Mouse (Mus musculus) heart, embryonic 16.5 days (tissue): ENCODE data around the gene Npnt. TPM values are rescaled to one million over a fixed set of nuclear protein-coding genes. Genes with fewer than 3 reads are reported as not detected.
A peak's percentile ranks its signal among the peaks of the same experiment; 100 is the strongest.

ENCODE experiments used
- ATAC-seq: fragments of 200-750 bp; cut with Nextera tagmentation; replicated peaks from 2 replicates; pipeline ENCODE4 v1.8.0; 2017; ENCODE audit warnings: moderate number of reproducible peaks; ENCODE audit not compliant: insufficient read depth, low FRiP score; ENCODE audit errors: extremely low read depth
- H3K27ac ChIP-seq: fragments of 300-500 bp; sonication (generic); 2 replicates; pipeline ENCODE4 v1.5.1; 2014; ENCODE audit warnings: mild to moderate bottlenecking, low read length, control low read depth, moderate library complexity
- H3K27me3 ChIP-seq: fragments of 300-500 bp; sonication (generic); 2 replicates; pipeline ENCODE4 v1.6.1; 2014; ENCODE audit warnings: low read length, mixed read lengths; ENCODE audit not compliant: control insufficient read depth, insufficient read depth
- H3K36me3 ChIP-seq: fragments of 300-500 bp; sonication (generic); 2 replicates; pipeline ENCODE4 v1.6.1; 2014; ENCODE audit not compliant: control insufficient read depth, insufficient read depth
- H3K4me1 ChIP-seq: fragments of 300-500 bp; sonication (generic); 2 replicates; pipeline ENCODE4 v1.6.1; 2014; ENCODE audit warnings: low read length, mixed read lengths; ENCODE audit not compliant: control insufficient read depth, insufficient read depth
- H3K4me2 ChIP-seq: fragments of 300-500 bp; sonication (generic); 2 replicates; pipeline ENCODE4 v1.6.1; 2014; ENCODE audit warnings: low read depth, mild to moderate bottlenecking, control low read depth, low read length
- H3K4me3 ChIP-seq: fragments of 300-500 bp; sonication (generic); 2 replicates; pipeline ENCODE4 v1.5.1; 2014; ENCODE audit warnings: mild to moderate bottlenecking, control low read depth, low read length
- H3K9ac ChIP-seq: fragments of 300-500 bp; sonication (generic); 2 replicates; pipeline ENCODE4 v1.6.1; 2014; ENCODE audit warnings: low read length, control low read depth
- H3K9me3 ChIP-seq: fragments of 300-500 bp; sonication (generic); replicated peaks from 2 replicates; pipeline ENCODE4 v1.6.1; 2016; ENCODE audit warnings: low read length; ENCODE audit not compliant: control insufficient read depth
- WGBS: fragments of 180-500 bp; shearing (Covaris S2); extraction: QIAGEN DNeasy Blood & Tissue Kit; methylation state at CpG from one replicate; pipeline ENCODE4 v1.1.7; 2014; 5-methylcytosine and 5-hydroxymethylcytosine counted together
- polyA plus RNA-seq: library from polyadenylated mRNA; unstranded; fragments of >200 nt; fragmentation: Nextera tagmentation; extraction: Ambion mirVana; gene quantifications from 2 replicates; pipeline ENCODE4 v1.2.1, GENCODE M21; 2015

Gene Npnt
- polyA plus RNA-seq, 1 experiment from 2014 or later: 11.7 TPM

GRCm38 (mm10) chr3:132863843-132864242 is 86.2 kb downstream of the Npnt start:
- H3K27ac ChIP-seq: no peak overlapping the region
- no peak overlapping the region for H3K9ac ChIP-seq
- no peak overlapping the region for H3K4me2 ChIP-seq
- H3K9me3 ChIP-seq: no peaks in the 10 kb centered on the region
- no peak for ATAC-seq
- H3K4me1 ChIP-seq: peaks cover 4% of the 10 kb centered on the region
- WGBS: 65% methylated on average over 13 of the region's 13 CpGs
- no peaks in the 10 kb centered on the region for H3K36me3 ChIP-seq
- H3K4me3 ChIP-seq: no peak overlapping the region
- H3K27me3 ChIP-seq: no peaks in the 10 kb centered on the region

- WGBS: 82% methylated on average over 8 of the region's 8 CpGs
- Histone ChIP-seq H3K4me3 (no peak overlapping the region), H3K4me1 (peaks cover 2% of the 10 kb centered on the region; the same call in 1 of the 2 replicates), H3K9ac (no peak overlapping the region), H3K9me3 (no peaks in the 10 kb centered on the region), H3K4me2 (no peak overlapping the region), H3K36me3 (no peaks in the 10 kb centered on the region), H3K27me3 (no peaks in the 10 kb centered on the region), H3K27ac (no peak overlapping the region)
- ATAC-seq: no peak
Measured at GRCm38 (mm10) chr3:132860796-132861195, 89.3 kb downstream of the Npnt start.

GRCm38 (mm10) chr3:132859573-132859972 is 90.5 kb downstream of the Npnt start:
- no peak overlapping the region for H3K27ac ChIP-seq
- H3K4me3 ChIP-seq: no peak overlapping the region
- H3K9me3 ChIP-seq: no peaks in the 10 kb centered on the region
- peaks cover 2% of the 10 kb centered on the region; the same call in 1 of the 2 replicates for H3K4me1 ChIP-seq
- no peaks in the 10 kb centered on the region for H3K36me3 ChIP-seq
- WGBS: 65% methylated on average over 7 of the region's 7 CpGs
- H3K9ac ChIP-seq: no peak overlapping the region
- 0 out of 2 replicates have a peak, but pooled peaks have one; percentile 38 for ATAC-seq
- H3K4me2 ChIP-seq: no peak overlapping the region
- no peaks in the 10 kb centered on the region for H3K27me3 ChIP-seq

- Histone ChIP-seq H3K4me2 (no peak overlapping the region), H3K27me3 (no peaks in the 10 kb centered on the region), H3K4me3 (no peak overlapping the region), H3K36me3 (no peaks in the 10 kb centered on the region), H3K9ac (no peak overlapping the region), H3K9me3 (no peaks in the 10 kb centered on the region), H3K27ac (no peak overlapping the region), H3K4me1 (peaks cover 2% of the 10 kb centered on the region; the same call in 1 of the 2 replicates)
- WGBS: 65% methylated on average over 11 of the region's 11 CpGs
- ATAC-seq: no peak
Measured at GRCm38 (mm10) chr3:132858849-132859248, 91.2 kb downstream of the Npnt start.

GRCm38 (mm10) chr3:132856651-132857050 is 93.4 kb downstream of the Npnt start:
- H3K27ac ChIP-seq: no peak overlapping the region; the same call in 1 of the 2 replicates
- WGBS: 50% methylated on average over 6 of the region's 6 CpGs
- H3K4me1 ChIP-seq: peaks cover 5% of the 10 kb centered on the region; the same call in 1 of the 2 replicates
- no peaks in the 10 kb centered on the region for H3K36me3 ChIP-seq
- no peak overlapping the region for H3K4me2 ChIP-seq
- no peak for ATAC-seq
- H3K9me3 ChIP-seq: no peaks in the 10 kb centered on the region
- H3K27me3 ChIP-seq: no peaks in the 10 kb centered on the region
- H3K9ac ChIP-seq: no peak overlapping the region
- no peak overlapping the region for H3K4me3 ChIP-seq

- no peak for ATAC-seq
- 55% methylated on average over 9 of the region's 9 CpGs for WGBS
- no peaks in the 10 kb centered on the region for H3K36me3 ChIP-seq
- H3K4me1 ChIP-seq: peaks cover 5% of the 10 kb centered on the region; the same call in 1 of the 2 replicates
- H3K27me3 ChIP-seq: no peaks in the 10 kb centered on the region
- H3K4me3 ChIP-seq: no peak overlapping the region
- H3K9me3 ChIP-seq: no peaks in the 10 kb centered on the region
- no peak overlapping the region for H3K9ac ChIP-seq
- no peak overlapping the region for H3K4me2 ChIP-seq
- no peak overlapping the region for H3K27ac ChIP-seq
Measured at GRCm38 (mm10) chr3:132855458-132856212, 94.5 kb downstream of the Npnt start.

GRCm38 (mm10) chr3:132854271-132854670 is 95.8 kb downstream of the Npnt start:
- ATAC-seq: no peak
- WGBS: 86% methylated on average over 9 of the region's 9 CpGs

GRCm38 (mm10) chr3:132851841-132852728 is 98.0 kb downstream of the Npnt start:
- no peaks in the 10 kb centered on the region for H3K9me3 ChIP-seq
- H3K36me3 ChIP-seq: no peaks in the 10 kb centered on the region
- no peak overlapping the region for H3K27ac ChIP-seq
- WGBS: 60% methylated on average over 28 of the region's 28 CpGs
- peaks cover 3% of the 10 kb centered on the region; the same call in 1 of the 2 replicates for H3K4me1 ChIP-seq
- peak overlapping the region; percentile 5; the same call in 1 of the 2 replicates for H3K4me2 ChIP-seq
- no peak overlapping the region for H3K9ac ChIP-seq
- H3K4me3 ChIP-seq: no peak overlapping the region
- no peaks in the 10 kb centered on the region for H3K27me3 ChIP-seq
- no peak for ATAC-seq

More at GRCm38 (mm10) chr3:132854271-132854670, 95.8 kb downstream of the Npnt start:
- Histone ChIP-seq H3K36me3 (no peaks in the 10 kb centered on the region), H3K9me3 (no peaks in the 10 kb centered on the region), H3K4me2 (no peak overlapping the region), H3K4me3 (no peak overlapping the region), H3K9ac (no peak overlapping the region), H3K27ac (no peak overlapping the region), H3K27me3 (no peaks in the 10 kb centered on the region), H3K4me1 (peaks cover 3% of the 10 kb centered on the region; the same call in 1 of the 2 replicates)
